Mouse (Mus musculus) central nervous system, embryonic 14 days (tissue): ENCODE results near the gene Emp1. TPM values are rescaled to one million over a fixed set of nuclear protein-coding genes. Genes with fewer than 3 reads are reported as not detected.

ENCODE experiments used
- polyA plus RNA-seq: library from polyadenylated mRNA; depleted of rRNA; stranded (reverse); fragments of >200 nt; gene quantifications from 2 replicates; pipeline ENCODE4 v1.2.3, GENCODE M21; 2012; rRNA removed

Gene Emp1
- 30.1 and 64.6 TPM in 2 replicates for polyA plus RNA-seq

DNA sequence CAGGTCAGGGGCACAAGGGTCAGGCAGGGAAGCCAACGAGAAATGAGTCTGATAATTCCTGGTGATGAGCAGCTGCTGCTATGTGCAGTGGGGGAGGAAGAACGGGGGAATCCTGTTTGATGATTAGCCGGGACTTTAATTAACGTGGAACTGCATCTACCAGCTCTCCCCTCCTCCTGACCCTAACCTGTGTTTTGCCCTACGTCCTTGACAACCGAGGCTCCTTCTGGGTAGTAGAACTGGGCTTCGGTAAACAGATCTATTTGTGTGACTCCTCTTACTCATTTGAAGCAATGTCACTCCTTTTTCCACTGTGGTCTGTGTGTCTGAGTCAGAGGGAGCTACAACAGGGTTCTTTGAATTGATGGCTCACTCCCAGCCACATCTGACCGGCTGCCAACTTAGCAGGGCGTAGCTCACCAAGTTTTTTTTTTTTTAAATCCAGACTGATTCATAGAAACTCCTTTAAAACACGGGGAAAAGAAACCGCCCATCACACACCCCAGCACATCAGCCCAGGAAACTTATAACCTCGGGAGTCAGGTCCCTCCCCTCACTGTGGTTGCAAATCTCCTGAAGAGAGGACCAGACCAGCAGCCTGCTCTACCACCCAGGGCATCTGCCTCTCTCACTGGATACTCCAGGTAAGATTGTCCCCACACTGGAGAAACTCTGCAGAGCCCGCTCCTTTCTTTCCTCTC, at the start of gene Emp1:
Emp1 (plus strand) TSS at position 87 of the 701 bp plus-strand sequence.

Other genes with a start within 250 kb of the Emp1 start
- not detected in 2 replicates for gene Gprc5d, start 244.3 kb upstream of the Emp1 start, polyA plus RNA-seq
- 62.2 and 64.4 TPM in 2 replicates for gene Fam234b, start 164.6 kb upstream of the Emp1 start, polyA plus RNA-seq
- gene Hebp1, start 164.5 kb upstream of the Emp1 start, polyA plus RNA-seq: 6.5 and 9.0 TPM in 2 replicates
- 0.20 and 0.28 TPM in 2 replicates for gene Gsg1, start 108.2 kb upstream of the Emp1 start, polyA plus RNA-seq
- gene Pbp2, start 52.1 kb upstream of the Emp1 start, polyA plus RNA-seq: not detected in 2 replicates